Mouse (Mus musculus) telencephalon, adult 2 months (tissue): Measurements from ENCODE around the gene Tcp11l2.
A peak's percentile ranks its signal among the peaks of the same experiment; 100 is the strongest.

Experiments
- DNase-seq: peaks from one replicate; pipeline ENCODE4 v3.0.0-alpha.2; 2011; ENCODE audit warnings: low read depth, low spot score

Tcp11l2 gene

DNA sequence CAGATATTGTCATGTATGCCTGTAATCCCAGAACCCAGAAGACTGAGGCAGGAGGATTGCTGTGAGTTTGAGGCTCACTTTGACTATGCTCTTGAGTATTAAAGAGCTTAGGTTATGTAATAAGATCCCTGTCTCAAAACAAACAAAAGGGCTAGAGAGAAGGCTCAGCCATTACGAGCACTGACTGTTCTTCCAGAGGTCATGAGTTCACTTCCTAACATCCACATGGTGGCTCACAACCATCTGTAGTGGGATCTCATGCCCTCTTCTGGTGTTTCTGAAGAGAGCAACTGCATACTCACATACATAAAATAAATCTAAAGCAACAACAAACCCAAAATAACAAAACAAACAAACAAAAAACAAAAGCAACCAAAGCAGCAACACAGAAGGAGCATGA lies 21.7 kb downstream of the Tcp11l2 start:
- DNase-seq = no peak

DNA sequence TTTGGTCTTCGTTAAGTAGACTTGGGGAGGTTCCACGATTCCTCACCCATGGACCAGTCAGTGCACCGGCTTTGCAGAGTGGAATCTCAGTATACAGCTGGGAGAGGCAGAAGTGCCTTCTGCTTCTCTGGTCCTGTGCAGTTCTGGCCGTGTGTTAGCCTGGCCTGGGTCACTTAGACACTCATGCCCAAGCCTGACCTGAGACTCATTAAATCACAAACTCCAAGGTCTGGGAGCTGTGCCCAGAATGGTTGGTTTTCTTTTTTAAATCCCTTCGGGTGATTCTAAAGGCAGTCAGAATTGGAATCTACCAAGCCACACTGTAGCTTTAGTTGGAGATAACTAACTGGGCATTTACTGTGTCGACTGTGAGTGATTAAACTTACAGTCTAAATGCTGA lies 23.7 kb downstream of the Tcp11l2 start:
- DNase-seq = no peak

DNA sequence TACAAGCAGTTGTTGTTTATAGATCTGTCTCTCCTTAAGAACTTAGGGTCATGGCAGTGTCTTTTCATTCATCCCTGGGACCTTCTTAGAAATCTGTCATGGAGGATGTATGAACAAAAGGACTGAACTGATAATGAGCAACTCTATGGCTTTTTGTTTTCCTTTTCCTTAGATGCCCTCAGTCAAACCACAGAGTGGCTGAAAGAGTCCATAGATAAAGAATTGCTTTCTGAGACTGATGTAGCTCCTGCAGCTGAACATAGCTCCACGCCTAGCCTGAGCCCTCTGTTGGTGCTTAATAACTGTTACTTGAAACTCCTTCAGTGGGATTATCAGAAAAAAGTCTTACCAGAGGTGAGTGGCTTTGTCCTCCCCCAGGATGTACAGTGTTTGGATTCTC lies 27.9 kb downstream of the Tcp11l2 start:
- DNase-seq = no peak

DNA sequence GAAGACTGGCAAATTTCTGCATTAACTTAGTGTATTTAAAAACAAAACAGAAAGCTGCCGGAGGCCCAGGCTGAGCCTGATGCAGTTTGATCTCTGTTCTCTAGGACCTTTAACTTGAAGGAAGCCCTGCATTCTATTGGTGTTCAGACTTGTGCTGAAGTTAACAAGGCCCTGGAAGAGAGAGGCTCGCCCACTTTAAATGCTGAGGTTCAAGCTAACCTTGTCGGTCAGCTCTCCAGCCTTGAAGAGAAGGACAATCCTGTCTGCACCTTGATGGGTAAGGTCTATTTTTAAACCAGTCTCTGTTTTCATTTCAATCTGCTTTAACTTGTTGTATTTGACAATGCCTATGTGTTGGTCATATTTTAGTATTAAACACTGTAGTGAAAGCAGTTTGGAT lies 31.9 kb downstream of the Tcp11l2 start:
- no peak for DNase-seq

DNA sequence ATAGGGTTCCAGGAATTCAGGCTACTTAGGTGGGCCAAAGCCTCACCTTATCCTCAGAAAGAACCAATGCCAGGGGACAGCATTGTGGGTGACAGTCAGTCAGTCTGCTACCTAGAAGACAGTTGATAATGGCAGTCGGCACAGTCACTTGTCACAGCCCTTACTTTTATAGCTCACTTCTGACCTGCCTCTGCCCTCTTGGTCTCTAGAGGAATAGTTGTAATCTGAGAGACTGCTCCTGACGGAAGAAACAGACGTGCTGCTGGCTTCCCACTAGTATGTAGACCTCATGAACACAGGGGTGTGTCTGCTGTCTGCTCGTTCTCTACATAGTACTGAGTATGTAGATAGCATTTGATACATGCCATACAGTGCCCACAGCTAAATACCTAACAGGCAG lies 33.9 kb downstream of the Tcp11l2 start:
- no peak for DNase-seq

DNA sequence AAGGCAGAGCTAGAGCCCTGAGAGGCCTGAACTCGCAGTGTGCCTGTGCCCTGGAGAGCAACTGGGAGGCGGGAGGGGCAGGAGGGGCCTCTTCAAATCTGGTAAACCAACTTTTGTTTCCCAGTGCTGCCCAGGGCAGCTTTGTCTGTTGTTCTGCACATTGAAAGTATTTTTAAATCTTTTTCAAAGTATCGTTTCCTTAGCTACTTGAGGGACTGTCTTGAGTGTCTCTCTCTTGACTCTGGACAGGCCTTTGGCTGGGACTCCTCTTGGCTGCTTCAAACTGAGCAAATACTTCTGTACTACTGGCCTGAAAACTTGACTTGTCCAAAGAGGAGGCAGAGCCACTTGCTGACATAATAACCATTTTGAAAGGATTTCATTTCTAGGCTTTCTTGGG lies 34.4 kb downstream of the Tcp11l2 start:
- no peak for DNase-seq

DNA sequence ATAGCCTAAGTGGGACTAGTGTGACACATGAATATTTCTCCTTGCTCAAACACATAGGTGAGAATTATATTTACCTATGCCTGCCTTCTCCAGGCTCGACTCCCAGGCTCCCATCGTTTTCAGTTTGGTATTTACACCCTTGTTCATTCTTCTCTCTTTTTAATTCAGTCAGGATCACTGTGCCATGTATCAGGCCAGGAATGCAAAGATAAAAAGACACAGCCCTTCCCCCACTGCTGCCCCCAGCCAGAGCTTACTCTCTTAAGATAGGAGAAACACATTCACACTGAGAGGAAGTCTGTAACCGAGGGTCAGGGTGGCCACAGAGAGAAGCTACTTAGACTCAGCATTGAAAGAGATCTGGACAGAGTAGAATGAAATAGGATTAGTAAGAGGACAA lies 35.2 kb downstream of the Tcp11l2 start:
- DNase-seq = no peak

DNA sequence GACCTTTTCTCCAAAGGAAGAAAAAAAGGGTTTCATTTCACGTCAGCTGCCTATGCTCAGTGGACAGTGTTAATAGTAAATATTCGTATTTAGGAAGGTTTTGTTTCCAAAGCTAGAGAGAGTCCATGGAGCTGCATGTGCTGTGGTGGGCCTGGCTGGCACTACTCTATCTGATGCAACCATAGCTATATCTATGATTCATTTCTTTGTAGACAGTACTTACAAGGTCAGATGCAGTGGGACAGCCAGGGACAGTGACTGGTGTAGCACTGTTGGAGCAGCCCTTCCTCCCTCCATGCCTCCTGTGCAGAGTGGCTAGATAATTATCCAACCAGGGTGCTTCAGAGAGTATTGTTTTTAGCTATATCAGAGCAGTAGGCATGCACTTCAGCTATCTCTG lies 35.9 kb downstream of the Tcp11l2 start:
- DNase-seq = no peak

DNA sequence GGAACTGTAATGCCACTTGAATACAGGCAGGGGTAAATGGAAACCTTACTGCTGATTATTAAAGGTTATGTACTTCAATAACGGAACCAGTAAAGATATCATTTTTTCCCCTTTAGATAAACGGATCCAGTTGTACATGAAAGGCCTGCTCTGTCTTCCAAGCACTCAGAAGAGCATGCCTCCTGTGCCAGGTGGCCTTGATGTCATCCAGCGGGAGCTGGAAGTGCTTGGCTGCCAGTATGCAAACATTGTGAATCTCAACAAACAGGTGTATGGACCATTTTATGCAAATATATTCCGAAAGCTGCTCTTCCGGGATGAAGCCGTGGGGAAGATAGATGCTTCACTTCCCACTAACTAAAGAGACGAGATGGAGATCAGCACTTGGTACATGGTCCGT lies 36.9 kb downstream of the Tcp11l2 start:
- no peak for DNase-seq

DNA sequence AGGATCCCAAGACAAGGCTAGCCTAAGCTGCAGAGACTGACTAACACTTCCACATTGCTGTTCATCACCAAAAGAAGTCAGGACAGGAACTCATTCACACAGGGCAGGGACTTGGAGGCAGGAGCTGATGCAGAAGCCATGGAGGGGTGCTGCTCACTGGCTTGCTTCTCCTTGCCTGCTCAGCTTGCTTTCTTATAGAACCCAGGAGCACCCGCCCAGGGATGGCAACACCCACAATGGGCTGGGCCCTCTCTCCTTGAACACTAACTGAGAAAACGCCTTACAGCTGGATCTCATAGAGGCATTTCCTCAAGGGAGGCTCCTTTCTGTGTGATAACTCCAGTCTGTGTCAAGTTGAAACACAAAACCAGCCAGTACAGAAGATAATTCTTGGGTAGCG lies 38.6 kb downstream of the Tcp11l2 start:
- DNase-seq = no peak

DNA sequence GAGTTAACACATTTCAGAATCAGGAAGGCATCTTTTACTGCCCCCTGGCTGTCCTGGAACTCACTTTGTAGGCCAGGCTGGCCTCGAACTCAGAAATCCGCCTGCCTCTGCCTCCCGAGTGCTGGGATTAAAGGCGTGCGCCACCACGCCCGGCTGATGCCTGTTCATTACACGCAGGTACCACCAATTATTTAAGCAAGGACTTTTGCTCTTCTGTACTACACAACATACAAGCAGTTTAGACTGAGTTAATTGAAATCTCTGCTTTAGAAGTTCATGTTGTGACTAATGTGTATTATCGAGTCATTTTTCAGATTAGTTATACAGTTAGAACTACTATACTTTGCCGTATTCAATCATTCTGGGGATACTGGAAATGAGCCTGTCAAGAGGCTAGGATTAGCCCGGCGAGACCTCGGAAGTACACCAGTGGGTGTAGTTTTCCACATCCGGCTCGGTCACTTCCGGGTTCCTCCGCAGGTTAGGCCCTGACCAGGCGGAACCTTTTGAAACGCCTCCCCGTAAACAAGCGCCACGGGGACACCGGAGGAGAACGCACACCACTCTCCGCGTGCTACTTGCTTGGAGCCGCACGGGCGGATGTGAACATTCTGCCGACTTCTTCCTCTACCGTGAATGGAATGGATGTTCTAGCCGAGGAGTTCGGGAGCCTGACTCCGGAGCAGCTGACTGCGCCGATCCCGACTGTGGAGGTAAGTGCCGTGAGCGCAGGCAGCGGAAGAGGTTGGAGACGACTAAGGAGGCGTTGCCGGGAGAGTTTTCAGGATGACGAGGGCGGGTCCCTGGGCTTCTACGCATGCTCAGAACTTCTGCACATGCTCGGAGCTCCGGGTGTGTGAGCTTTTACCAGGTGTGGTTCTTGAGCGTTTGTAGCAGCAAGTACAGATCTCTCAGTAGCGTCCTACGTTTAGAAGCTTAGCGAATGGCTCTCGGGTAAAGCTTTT lies 45.7 kb downstream of the Tcp11l2 start, which contains the start of gene Polr3b:
Gene Polr3b (plus strand): TSS at position 467 of the 965 bp plus-strand sequence.
- DNase-seq = peak; percentile 97

DNA sequence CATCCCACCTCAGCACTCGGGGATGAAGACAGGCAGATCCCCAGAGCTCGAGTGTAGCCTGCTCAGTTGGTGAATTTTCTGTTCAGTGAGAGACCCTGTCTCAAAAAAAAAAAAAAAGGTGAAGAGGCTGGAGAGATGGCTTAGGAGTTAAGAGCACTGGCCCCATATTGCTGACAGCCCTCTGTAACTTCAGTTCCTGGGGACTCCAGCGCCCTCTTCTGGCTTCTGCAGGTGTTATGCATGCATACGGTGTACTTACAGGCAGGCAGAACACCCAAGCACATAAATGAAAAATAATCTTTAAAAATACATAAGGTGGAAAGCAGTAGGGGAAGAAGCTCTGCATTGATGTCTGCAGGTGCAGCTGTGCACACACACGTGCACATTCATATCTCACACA lies 54.8 kb downstream of the Tcp11l2 start:
- no peak for DNase-seq

DNA sequence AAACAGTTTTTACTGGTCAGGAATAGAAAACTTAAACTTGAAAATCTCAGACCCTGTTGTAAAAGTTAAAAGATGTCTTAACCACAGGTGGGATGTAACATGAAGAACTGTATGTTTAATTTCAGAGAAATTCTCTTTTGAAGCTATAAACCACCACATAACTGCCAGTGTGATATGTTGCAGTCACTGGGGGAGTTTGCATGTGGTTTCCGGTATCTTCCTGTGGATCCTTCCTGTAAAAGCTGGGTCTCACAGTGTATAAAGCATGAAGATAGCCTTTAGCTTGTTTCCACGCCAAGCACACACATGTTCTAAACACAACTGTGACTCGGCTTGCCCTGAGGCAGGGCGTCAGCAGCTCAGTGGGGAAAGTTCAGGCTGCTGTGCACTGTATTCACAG lies 55.6 kb downstream of the Tcp11l2 start:
- DNase-seq = no peak

DNA sequence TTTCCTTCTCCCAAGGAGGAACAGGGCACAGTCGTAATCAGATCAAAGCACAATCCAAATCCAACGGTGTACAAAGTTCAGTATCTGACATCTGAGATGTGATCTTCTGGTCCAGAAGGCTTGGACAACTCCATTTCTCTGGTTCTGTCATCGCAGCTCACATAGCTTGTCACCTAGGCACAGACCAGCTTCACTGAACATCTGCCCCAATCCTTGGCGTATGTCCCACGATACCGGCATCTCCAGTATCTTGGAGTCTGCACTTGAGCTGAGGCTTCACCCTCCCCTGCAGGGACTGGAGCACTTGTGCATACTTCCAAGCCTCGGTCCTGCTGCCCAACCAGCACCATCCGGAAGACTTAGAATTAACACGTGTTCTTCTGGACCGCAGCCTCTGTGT lies 60.2 kb downstream of the Tcp11l2 start:
- no peak for DNase-seq

DNA sequence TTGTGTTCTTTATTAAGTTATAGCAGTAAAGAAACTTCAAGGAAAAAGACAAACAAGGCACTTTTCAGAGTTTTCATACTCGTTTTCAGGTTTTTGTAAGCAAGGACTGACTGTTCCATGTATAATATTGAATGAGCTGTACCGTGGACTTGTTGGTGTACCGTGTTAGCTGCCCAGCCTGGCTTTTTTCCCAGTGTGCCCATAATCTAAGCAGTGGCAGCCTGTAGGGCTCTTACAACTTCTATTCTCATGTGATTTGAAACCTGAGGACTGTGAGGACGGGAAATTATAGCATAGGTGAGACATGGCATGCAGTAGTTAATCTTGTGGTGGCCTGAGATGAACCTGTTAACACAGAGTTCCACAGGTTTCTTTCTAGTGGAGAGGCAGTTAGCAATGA lies 62.0 kb downstream of the Tcp11l2 start:
- DNase-seq = no peak

DNA sequence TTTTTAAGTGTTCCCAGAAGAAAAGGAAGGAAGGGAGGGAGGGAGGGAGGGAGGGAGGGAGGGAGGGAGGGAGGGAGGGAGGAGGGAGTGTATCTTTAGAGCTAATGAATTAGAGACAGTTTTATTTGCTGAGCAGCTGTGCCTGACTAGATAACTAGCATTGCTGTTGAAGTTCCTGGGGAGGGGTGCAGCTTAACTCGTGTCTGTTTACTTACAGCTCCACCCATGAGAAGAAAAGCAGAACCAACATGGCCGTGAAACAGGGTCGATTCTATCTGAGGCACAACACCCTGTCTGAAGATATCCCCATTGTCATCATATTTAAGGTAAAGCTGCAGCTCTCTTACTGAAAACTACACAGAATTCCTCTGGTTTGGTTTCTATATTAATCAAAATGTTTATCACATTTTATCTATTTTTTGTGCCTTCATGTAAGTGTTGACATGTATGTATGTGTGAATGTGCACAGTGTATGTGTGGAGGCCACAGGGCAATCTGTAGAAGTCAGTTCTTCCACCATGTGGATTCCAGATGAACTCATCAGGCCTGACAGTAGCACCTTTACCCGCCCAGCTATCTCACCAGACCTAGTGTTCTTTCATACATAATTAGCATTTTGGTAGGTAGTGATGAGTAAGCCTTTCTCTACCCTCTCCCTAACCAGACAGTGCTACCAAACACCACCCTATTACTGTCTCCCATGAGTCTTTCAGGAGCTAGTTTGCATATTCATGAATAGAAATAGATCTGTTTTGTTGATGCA lies 63.3 kb downstream of the Tcp11l2 start:
- no peak for DNase-seq

DNA sequence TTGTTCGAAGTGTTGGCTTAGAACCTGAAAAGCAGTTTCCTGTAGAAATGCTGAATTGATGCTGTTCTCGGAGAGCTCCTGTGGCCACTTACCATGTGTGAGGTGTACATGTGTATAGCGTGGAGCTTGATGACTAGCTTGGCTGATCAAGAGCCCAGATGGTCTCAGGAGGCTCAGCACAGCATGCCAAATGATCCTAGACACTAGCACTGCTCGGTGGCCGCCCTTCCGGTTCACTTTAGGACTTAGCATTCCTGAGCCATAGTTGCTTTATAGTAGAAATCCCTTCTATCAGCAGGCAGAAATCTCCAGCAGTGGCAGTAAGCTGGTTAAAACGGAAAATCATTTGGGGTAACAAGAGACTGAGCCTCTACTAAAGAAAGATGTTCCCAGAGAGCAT lies 64.4 kb downstream of the Tcp11l2 start:
- no peak for DNase-seq

DNA sequence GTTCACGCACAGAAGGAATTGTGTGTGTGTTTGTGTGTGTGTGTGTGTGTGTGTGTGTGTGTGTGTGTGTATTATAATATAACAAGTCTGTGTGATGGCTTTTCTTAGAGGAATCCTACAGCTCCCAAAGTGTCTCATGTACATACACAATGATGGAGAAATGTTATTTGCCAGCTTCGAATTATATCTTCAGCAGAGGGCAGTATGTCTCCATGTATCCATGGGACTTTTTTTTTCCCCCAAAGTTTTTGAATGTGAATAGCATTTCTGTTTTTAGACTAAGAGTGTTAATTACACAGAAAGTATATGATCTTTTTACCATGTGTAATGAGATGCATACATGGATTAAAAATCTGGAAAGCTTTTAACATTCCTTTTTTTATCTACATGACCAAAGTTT lies 65.2 kb downstream of the Tcp11l2 start:
- DNase-seq = no peak

DNA sequence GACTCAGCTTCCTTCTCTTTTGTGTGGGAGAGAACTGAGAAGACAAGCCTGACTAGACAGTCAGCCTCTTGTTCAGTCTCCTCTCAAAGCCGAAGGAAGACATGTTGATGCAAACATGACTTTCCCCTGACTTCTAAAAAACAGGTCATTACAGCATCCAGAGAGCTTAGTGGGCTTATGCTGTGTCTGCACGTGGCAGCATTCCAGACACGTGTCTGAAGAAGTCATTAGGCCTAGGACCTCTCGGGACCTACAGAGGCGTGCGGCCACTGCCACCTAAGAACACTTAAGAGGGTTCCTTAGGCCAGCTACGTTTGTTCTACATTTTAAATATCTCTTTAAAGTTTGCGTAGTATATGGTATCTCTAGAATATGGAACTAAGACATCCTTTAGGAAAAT lies 69.5 kb downstream of the Tcp11l2 start:
- no peak for DNase-seq

DNA sequence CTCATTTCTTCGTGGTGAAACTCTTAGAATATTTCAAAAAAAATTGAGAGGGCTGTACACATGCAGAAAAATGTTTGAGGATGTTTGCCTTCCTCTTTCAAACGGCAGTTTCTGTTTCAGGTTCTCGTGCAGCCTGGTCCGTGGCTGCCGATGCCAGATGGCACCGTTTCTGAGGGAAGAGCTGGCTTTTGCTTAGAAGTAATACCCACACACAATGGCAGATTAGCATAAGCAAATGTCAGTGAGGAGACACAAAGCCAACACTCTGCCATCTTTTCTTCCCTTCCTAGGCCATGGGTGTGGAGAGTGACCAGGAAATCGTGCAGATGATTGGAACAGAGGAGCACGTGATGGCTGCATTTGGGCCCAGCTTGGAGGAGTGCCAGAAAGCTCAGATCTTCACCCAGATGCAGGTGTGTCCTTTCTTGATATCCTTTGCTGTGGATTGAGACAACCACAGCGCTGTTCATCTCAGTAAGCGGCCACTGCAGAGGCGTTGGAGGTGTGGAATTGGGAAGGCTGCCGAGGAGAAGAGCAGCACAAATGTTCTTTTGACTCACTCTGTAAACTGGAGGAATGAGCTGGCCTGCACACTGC lies 70.2 kb downstream of the Tcp11l2 start:
- DNase-seq = peak; percentile 72

DNA sequence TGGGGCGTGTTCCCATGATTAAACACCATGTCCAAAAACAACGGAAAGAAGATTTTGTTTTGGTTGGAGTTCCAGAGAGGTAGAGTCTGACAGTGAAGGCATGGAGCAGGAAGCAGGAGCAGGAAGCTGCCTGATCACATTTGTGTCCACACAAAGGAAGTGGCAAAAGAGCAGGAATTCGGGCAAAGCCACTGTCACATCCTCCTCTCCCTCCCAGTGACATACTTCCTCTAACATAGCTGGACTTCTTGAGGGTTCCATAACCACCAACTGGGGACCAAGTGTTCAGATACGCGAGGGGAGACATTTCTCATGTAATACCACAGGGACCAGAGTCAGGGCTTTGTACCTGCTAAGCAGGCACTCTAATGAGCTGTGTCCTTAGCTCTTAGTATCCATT lies 70.8 kb downstream of the Tcp11l2 start:
- no peak for DNase-seq

DNA sequence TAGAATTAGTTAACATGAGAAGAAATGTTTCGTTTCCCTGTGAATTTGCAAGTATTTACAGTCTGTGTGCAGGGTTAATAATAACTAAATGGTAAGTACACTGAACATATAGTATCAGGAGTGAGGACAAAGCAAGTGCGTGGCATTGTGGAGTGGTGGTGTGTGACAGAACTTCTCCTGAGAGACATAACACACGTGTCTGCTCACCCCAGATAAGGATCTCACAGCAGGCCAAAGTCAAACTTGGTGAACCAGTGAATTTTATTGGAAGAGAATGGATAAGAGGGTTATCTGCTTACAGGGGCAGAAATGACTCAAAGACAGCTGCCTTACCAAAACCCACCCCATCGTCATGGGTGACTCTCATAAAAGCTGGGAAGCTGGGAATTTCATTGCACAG lies 72.5 kb downstream of the Tcp11l2 start:
- DNase-seq = no peak
